Mouse (Mus musculus) neural tube, embryonic 14.5 days (tissue): Measurements from ENCODE around the gene Dse. TPM values are rescaled to one million over a fixed set of nuclear protein-coding genes. Genes with fewer than 3 reads are reported as not detected.

Experiments used
- polyA plus RNA-seq: library from polyadenylated mRNA; unstranded; fragments of >200 nt; fragmentation: Nextera tagmentation; extraction: Ambion mirVana; gene quantifications from 2 replicates; pipeline ENCODE4 v1.2.1, GENCODE M21; 2014

Gene Dse
- polyA plus RNA-seq, 1 experiment from 2014 or later: 4.0 TPM

Other genes starting within 250 kb of the Dse start
- gene Rwdd1, start 188.1 kb downstream of the Dse start, polyA plus RNA-seq: 141 and 149 TPM in 2 replicates
- gene Trappc3l, start 170.1 kb downstream of the Dse start, polyA plus RNA-seq: 0.63 TPM in 1 of 2 replicates, not detected in the other
- gene Calhm4, start 163.4 kb downstream of the Dse start, polyA plus RNA-seq: not detected in 2 replicates
- gene Calhm5, start 111.2 kb downstream of the Dse start, polyA plus RNA-seq: 0.71 and 1.1 TPM in 2 replicates
- gene Calhm6, start 79.7 kb downstream of the Dse start, polyA plus RNA-seq: 0.66 and 0.75 TPM in 2 replicates
- 128 and 136 TPM in 2 replicates for gene Tspyl1, start 74.5 kb upstream of the Dse start, polyA plus RNA-seq
- 177 and 193 TPM in 2 replicates for gene Tspyl4, start 89.7 kb upstream of the Dse start, polyA plus RNA-seq
- gene Col10a1, start 182.3 kb upstream of the Dse start, polyA plus RNA-seq: 0.08 and 0.37 TPM in 2 replicates
- gene Nt5dc1, start 210.8 kb upstream of the Dse start, polyA plus RNA-seq: 2.0 and 2.4 TPM in 2 replicates